Mouse (Mus musculus): Measurements from ENCODE around the gene Selenbp2. TPM values are rescaled to one million over a fixed set of nuclear protein-coding genes. Genes with fewer than 3 reads are reported as not detected.
A peak's percentile ranks its signal among the peaks of the same experiment; 100 is the strongest.
"Not testable (repeated sequence)": the region's sequence is repeated elsewhere in the genome, so short reads cannot be mapped to it uniquely, and the experiment has no call there.

The Selenbp2 gene
- polyA plus RNA-seq, 1 experiment from 2014 or later: 8.9 TPM

- ATAC-seq (ENCODE audit: low read depth): peak; percentile 38; the same call in 1 of the 2 replicates
- H3K4me3 ChIP-seq (ENCODE audit: low read length); H3K4me2 ChIP-seq (ENCODE audit: low read depth, low read length); H3K27me3 ChIP-seq (ENCODE audit: control insufficient read depth, insufficient read depth, low read depth, low read length); H3K27ac ChIP-seq (ENCODE audit: low read length); H3K36me3 ChIP-seq (ENCODE audit: control insufficient read depth, insufficient read depth, low read length); H3K9me3 ChIP-seq (ENCODE audit: control insufficient read depth, low read length); H3K9ac ChIP-seq (ENCODE audit: low read length); H3K4me1 ChIP-seq (replicated peaks; ENCODE audit: control insufficient read depth, insufficient read depth, low read length): not testable (repeated sequence)
- 80% methylated on average over 3 of the region's 5 CpGs for WGBS
These were observed 28.1 kb upstream of the Selenbp2 start for GRCm38 (mm10) chr3:94665060-94665802.

- not testable (repeated sequence) for H3K36me3 ChIP-seq (ENCODE audit: control insufficient read depth, insufficient read depth, low read length); H3K27ac ChIP-seq (ENCODE audit: low read length); H3K9ac ChIP-seq (ENCODE audit: low read length); H3K4me2 ChIP-seq (ENCODE audit: low read depth, low read length); H3K27me3 ChIP-seq (ENCODE audit: control insufficient read depth, insufficient read depth, low read depth, low read length); H3K4me3 ChIP-seq (ENCODE audit: low read length); H3K4me1 ChIP-seq (replicated peaks; ENCODE audit: control insufficient read depth, insufficient read depth, low read length); H3K9me3 ChIP-seq (ENCODE audit: control insufficient read depth, low read length)
- WGBS: 12% methylated on average over 7 of the region's 7 CpGs
- ATAC-seq (ENCODE audit: low read depth): peak; percentile 60
These were observed 27.5 kb upstream of the Selenbp2 start for GRCm38 (mm10) chr3:94665896-94666295.

DNA sequence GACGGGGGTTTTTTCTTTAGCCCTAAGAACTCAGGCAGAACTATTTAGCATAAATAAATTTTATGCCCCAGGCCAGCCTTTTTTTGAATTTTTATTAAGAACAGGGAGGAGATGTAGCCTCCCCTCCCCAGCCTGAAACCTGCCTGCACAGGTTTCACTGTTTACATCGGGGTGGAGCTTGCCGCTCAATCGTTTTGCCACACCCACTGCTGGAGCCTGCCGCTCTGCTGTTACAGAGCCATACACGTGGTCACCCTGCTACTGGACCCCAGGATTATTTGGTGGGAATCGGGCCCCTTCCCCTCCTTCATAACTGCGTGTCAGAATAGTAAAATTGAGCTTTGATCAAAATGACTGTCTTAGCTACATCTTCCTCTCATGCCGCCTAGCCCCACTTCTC, 18.3 kb upstream of the Selenbp2 start:
- not testable (repeated sequence) for H3K4me1 ChIP-seq (replicated peaks; ENCODE audit: control insufficient read depth, insufficient read depth, low read length); H3K9me3 ChIP-seq (ENCODE audit: control insufficient read depth, low read length); H3K9ac ChIP-seq (ENCODE audit: low read length); H3K4me2 ChIP-seq (ENCODE audit: low read depth, low read length); H3K27me3 ChIP-seq (ENCODE audit: control insufficient read depth, insufficient read depth, low read depth, low read length); H3K4me3 ChIP-seq (ENCODE audit: low read length); ATAC-seq (ENCODE audit: low read depth); H3K27ac ChIP-seq (ENCODE audit: low read length); H3K36me3 ChIP-seq (ENCODE audit: control insufficient read depth, insufficient read depth, low read length)
- WGBS: 77% methylated on average over 9 of the region's 9 CpGs

DNA sequence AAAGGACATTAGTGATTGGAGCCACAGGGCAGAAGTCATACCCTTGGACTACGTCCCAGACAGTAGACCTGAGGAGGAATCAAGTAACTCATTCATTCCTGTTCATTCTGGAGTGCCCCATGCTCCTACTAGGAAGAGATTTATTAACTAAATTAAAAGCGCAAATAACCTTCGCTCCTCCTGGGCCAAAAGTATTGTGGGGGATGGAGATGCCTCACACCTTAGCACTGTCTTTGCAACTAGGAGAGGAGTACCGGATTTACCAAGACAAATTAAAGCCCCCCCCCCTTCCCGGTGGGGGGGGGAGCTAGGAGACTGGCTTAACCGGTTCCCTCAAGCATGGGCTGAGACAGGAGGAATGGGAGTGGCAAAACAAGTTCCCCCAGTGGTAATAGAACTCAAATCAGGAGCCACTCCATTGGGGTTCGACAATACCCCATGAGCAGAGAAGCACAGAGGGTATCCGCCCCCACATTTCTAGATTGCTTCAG, 14.0 kb upstream of the Selenbp2 start:
- Histone ChIP-seq H3K4me1 (replicated peaks; ENCODE audit: control insufficient read depth, insufficient read depth, low read length) (no peaks in the 10 kb centered on the region; the same call in 1 of the 2 replicates), H3K9ac (ENCODE audit: low read length) (no peak overlapping the region), H3K4me2 (ENCODE audit: low read depth, low read length) (no peak overlapping the region), H3K9me3 (ENCODE audit: control insufficient read depth, low read length) (no peaks in the 10 kb centered on the region), H3K36me3 (ENCODE audit: control insufficient read depth, insufficient read depth, low read length) (no peaks in the 10 kb centered on the region), H3K27me3 (ENCODE audit: control insufficient read depth, insufficient read depth, low read depth, low read length) (no peaks in the 10 kb centered on the region), H3K4me3 (ENCODE audit: low read length) (no peak overlapping the region), H3K27ac (ENCODE audit: low read length) (no peak overlapping the region)
- WGBS: 54% methylated on average over 8 of the region's 8 CpGs
- peak; percentile 78 for ATAC-seq (ENCODE audit: low read depth)

GRCm38 (mm10) chr3:94680032-94680431, 13.3 kb upstream of the Selenbp2 start:
- H3K4me2 ChIP-seq (ENCODE audit: low read depth, low read length); H3K4me3 ChIP-seq (ENCODE audit: low read length); H3K36me3 ChIP-seq (ENCODE audit: control insufficient read depth, insufficient read depth, low read length); H3K27ac ChIP-seq (ENCODE audit: low read length); ATAC-seq (ENCODE audit: low read depth); H3K9ac ChIP-seq (ENCODE audit: low read length); H3K27me3 ChIP-seq (ENCODE audit: control insufficient read depth, insufficient read depth, low read depth, low read length); H3K9me3 ChIP-seq (ENCODE audit: control insufficient read depth, low read length); H3K4me1 ChIP-seq (replicated peaks; ENCODE audit: control insufficient read depth, insufficient read depth, low read length): not testable (repeated sequence)
- 82% methylated on average over 12 of the region's 12 CpGs for WGBS

GRCm38 (mm10) chr3:94680783-94681182, 12.6 kb upstream of the Selenbp2 start:
- H3K4me1 ChIP-seq (replicated peaks; ENCODE audit: control insufficient read depth, insufficient read depth, low read length): no peaks in the 10 kb centered on the region; the same call in 1 of the 2 replicates

DNA sequence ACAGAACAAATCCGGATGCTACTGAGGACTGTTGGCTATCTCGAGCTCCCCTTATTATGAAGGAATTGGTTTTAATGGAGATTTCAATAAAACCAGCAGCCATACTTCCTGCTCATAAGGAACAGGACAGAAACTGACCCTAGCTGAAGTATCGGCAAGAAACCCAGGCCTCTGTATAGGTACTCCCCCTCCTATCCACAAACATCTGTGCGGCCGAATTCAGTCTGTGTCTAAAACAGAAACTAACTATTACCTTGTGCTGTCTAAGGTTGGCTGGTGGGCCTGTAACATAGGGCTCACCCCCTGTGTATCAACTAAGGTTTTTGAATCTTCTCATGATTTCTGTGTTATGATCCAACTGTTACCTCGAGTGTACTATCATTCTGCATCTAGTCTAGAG, 9.7 kb upstream of the Selenbp2 start:
- H3K9ac ChIP-seq (ENCODE audit: low read length): no peak overlapping the region
- no peaks in the 10 kb centered on the region for H3K36me3 ChIP-seq (ENCODE audit: control insufficient read depth, insufficient read depth, low read length)
- no peaks in the 10 kb centered on the region for H3K9me3 ChIP-seq (ENCODE audit: control insufficient read depth, low read length)
- H3K27me3 ChIP-seq (ENCODE audit: control insufficient read depth, insufficient read depth, low read depth, low read length): no peaks in the 10 kb centered on the region
- no peaks in the 10 kb centered on the region; the same call in 1 of the 2 replicates for H3K4me1 ChIP-seq (replicated peaks; ENCODE audit: control insufficient read depth, insufficient read depth, low read length)
- no peak overlapping the region for H3K4me3 ChIP-seq (ENCODE audit: low read length)
- no peak overlapping the region for H3K27ac ChIP-seq (ENCODE audit: low read length)
- 77% methylated on average over 6 of the region's 6 CpGs for WGBS
- ATAC-seq (ENCODE audit: low read depth): no peak
- no peak overlapping the region for H3K4me2 ChIP-seq (ENCODE audit: low read depth, low read length)

More at GRCm38 (mm10) chr3:94680783-94681182, 12.6 kb upstream of the Selenbp2 start:
- peak; percentile 35; the same call in 1 of the 2 replicates for ATAC-seq (ENCODE audit: low read depth)
- no peaks in the 10 kb centered on the region for H3K9me3 ChIP-seq (ENCODE audit: control insufficient read depth, low read length)
- WGBS: 70% methylated on average over 16 of the region's 16 CpGs
- no peak overlapping the region for H3K4me3 ChIP-seq (ENCODE audit: low read length)
- H3K27me3 ChIP-seq (ENCODE audit: control insufficient read depth, insufficient read depth, low read depth, low read length): no peaks in the 10 kb centered on the region
- no peak overlapping the region for H3K27ac ChIP-seq (ENCODE audit: low read length)
- no peak overlapping the region for H3K9ac ChIP-seq (ENCODE audit: low read length)
- no peak overlapping the region for H3K4me2 ChIP-seq (ENCODE audit: low read depth, low read length)
- no peaks in the 10 kb centered on the region for H3K36me3 ChIP-seq (ENCODE audit: control insufficient read depth, insufficient read depth, low read length)

- not testable (repeated sequence) for H3K4me2 ChIP-seq (ENCODE audit: low read depth, low read length); ATAC-seq (ENCODE audit: low read depth); H3K9ac ChIP-seq (ENCODE audit: low read length); H3K4me3 ChIP-seq (ENCODE audit: low read length); H3K27me3 ChIP-seq (ENCODE audit: control insufficient read depth, insufficient read depth, low read depth, low read length); H3K27ac ChIP-seq (ENCODE audit: low read length); H3K36me3 ChIP-seq (ENCODE audit: control insufficient read depth, insufficient read depth, low read length); H3K9me3 ChIP-seq (ENCODE audit: control insufficient read depth, low read length); H3K4me1 ChIP-seq (replicated peaks; ENCODE audit: control insufficient read depth, insufficient read depth, low read length)
- 77% methylated on average over 8 of the region's 8 CpGs for WGBS
These were observed 7.2 kb upstream of the Selenbp2 start for GRCm38 (mm10) chr3:94685989-94686772.

GRCm38 (mm10) chr3:94688698-94689097, 4.7 kb upstream of the Selenbp2 start:
- WGBS: 88% methylated on average over 3 of the region's 3 CpGs
- H3K36me3 ChIP-seq (ENCODE audit: control insufficient read depth, insufficient read depth, low read length); H3K9me3 ChIP-seq (ENCODE audit: control insufficient read depth, low read length); H3K4me2 ChIP-seq (ENCODE audit: low read depth, low read length); H3K9ac ChIP-seq (ENCODE audit: low read length); H3K27me3 ChIP-seq (ENCODE audit: control insufficient read depth, insufficient read depth, low read depth, low read length); H3K4me3 ChIP-seq (ENCODE audit: low read length); H3K27ac ChIP-seq (ENCODE audit: low read length); H3K4me1 ChIP-seq (replicated peaks; ENCODE audit: control insufficient read depth, insufficient read depth, low read length); ATAC-seq (ENCODE audit: low read depth): not testable (repeated sequence)
